Comparison of ENCODE assay signal across 10 mouse cellular contexts in the genomic region with DNA sequence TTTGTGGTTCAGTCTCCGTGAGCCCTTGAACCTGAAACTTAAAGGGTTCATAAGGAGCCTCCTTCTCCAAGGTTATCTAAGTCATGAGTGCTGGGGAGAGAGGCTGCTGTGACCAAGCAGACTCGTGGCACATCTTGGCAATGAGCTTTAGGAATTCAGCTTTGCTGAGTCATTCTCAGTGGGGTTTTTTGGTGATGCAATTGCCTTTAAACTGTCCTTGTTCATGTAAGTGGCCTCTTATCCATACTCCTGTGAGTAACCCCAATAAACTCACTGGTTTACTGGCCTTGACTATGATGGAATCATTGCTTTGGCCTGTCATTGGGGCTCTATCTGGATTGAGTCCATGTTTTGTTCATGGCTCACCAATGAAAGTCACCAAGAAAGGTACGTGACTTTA.
"Had no signal": no experiment of that assay in that cellular context is flagged by ENCODE, and none has a peak within 500 bp of the region (broad histone marks: within the 10 kb centered on the region; RNA-seq: fewer than 3 reads in every experiment).

No protein-coding gene starts in this region.

- H3K4me3 ChIP-seq: layer of hippocampus, adult 2 months; limb, embryonic 13.5 days; midbrain, embryonic 12.5 days had no signal

- H3K36me3 ChIP-seq: limb, embryonic 13.5 days; midbrain, embryonic 12.5 days had no signal

- H3K27me3 ChIP-seq: limb, embryonic 13.5 days; midbrain, embryonic 12.5 days had no signal

- DNase-seq: kidney, postnatal 10 days; kidney, postnatal 4 days; left cerebral cortex, postnatal 4 days; lung, adult 18-20 months; right cerebral cortex, adult 18-20 months; right cerebral cortex, postnatal 25 days; thymus, postnatal 4 days had no signal
